In the genomic region with DNA sequence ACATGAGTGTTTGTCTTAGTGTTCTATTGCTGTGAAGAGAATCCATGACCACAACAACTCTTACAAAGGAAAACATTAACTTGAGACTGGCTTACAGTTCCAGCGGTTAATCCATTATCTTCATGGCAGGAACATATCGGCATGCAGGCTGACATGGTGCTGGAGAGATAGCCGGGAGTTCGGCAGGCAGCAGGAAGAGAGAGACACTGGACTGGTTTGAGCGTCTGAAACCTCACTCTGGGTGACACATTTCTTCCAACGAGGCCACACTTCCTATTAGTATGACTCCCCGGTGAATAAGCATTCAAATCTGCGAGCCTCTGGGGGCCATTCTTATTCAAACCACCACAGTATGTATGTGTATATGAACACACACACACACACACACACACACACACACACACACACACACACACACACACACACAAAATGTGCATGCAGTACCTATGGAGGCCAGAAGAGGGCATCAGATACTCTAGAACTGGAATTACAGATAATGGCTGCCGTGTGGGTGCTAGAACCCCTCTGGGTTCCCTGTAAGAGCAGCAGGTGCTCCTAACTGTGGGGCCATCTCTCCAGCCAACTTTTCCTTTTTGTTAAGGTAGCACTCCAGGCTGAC, we compare ENCODE assay signal across 8 mouse cellular contexts. TPM values are rescaled to one million over a fixed set of nuclear protein-coding genes. Genes with fewer than 3 reads are reported as not detected.
DNase-seq lines count a peak whose midpoint lies in the region; ATAC-seq and TF ChIP-seq lines count a peak whose summit lies in the region.

No protein-coding gene starts in this region.

- 0 out of 2 replicates have a peak, but pooled peaks cover 9% of the 10 kb centered on the region for H3K4me1 ChIP-seq in heart, postnatal 0 days (ENCODE audit: control insufficient read depth, insufficient read depth)
- H3K4me1 ChIP-seq in lung, postnatal 0 days (ENCODE audit: insufficient read depth, low read depth, low read length) = no peaks in the 10 kb centered on the region
- peaks cover 3% of the 10 kb centered on the region; the same call in 1 of the 2 replicates for H3K4me1 ChIP-seq in stomach, embryonic 16.5 days (ENCODE audit: control insufficient read depth, insufficient read depth, low read length)

- H3K36me3 ChIP-seq in heart, postnatal 0 days (replicated peaks; ENCODE audit: control insufficient read depth, insufficient read depth, low read length) = no peaks in the 10 kb centered on the region
- H3K36me3 ChIP-seq in lung, postnatal 0 days (ENCODE audit: insufficient read depth, low read length) = no peaks in the 10 kb centered on the region
- H3K36me3 ChIP-seq in stomach, embryonic 16.5 days (ENCODE audit: control insufficient read depth, insufficient read depth, low read length) = no peaks in the 10 kb centered on the region

- no peaks in the 10 kb centered on the region for H3K27me3 ChIP-seq in heart, postnatal 0 days (ENCODE audit: control insufficient read depth, insufficient read depth, low read length)
- no peaks in the 10 kb centered on the region for H3K27me3 ChIP-seq in lung, postnatal 0 days (replicated peaks; ENCODE audit: insufficient read depth, low read length)
- H3K27me3 ChIP-seq in stomach, embryonic 16.5 days (ENCODE audit: control insufficient read depth, insufficient read depth, low read length) = no peaks in the 10 kb centered on the region

- peak; percentile 21 for TF ChIP-seq CTCF in left cerebral cortex, adult 2 months (IDR thresholded peaks at IDR 0.05)
- TF ChIP-seq CTCF in heart, postnatal 0 days (IDR thresholded peaks at IDR 0.05; ENCODE audit: low read depth) = peak; percentile 58
- TF ChIP-seq CTCF in lung, postnatal 0 days (IDR thresholded peaks at IDR 0.05) = peak; percentile 84

- ATAC-seq in heart, postnatal 0 days (ENCODE audit: insufficient read depth, low read depth) = no peak
- ATAC-seq in lung, postnatal 0 days = peak; percentile 18; the same call in 1 of the 2 replicates
- ATAC-seq in stomach, embryonic 16.5 days (ENCODE audit: insufficient read depth, low FRiP score) = no peak

- H3K4me3 ChIP-seq in left cerebral cortex, adult 2 months = no peak overlapping the region
- no peak overlapping the region for H3K4me3 ChIP-seq in heart, postnatal 0 days (ENCODE audit: low read depth, low read length)
- no peak overlapping the region for H3K4me3 ChIP-seq in lung, postnatal 0 days (ENCODE audit: low read depth, low read length)
- H3K4me3 ChIP-seq in stomach, embryonic 16.5 days (replicated peaks; ENCODE audit: low read length) = no peak overlapping the region

- no peak overlapping the region for H3K4me2 ChIP-seq in heart, postnatal 0 days (ENCODE audit: low read depth, low read length)
- H3K4me2 ChIP-seq in lung, postnatal 0 days (replicated peaks; ENCODE audit: low read depth, low read length) = no peak overlapping the region
- H3K4me2 ChIP-seq in stomach, embryonic 16.5 days (ENCODE audit: low read depth, low read length) = no peak overlapping the region

- DNase-seq in left cerebral cortex, adult 2 months (ENCODE audit: extremely low spot score in 1 of 2, low spot score in 2 of 2) = no peak
- DNase-seq in left cerebral cortex, postnatal 10 days (ENCODE audit: extremely low spot score in 1 of 2, low spot score in 2 of 2) = no peak
- DNase-seq in ZHBTc4 (ENCODE audit: low read depth, low spot score) = peak; percentile 85
- DNase-seq in heart, postnatal 0 days (ENCODE audit: low spot score) = no peak
- peak; percentile 61 for DNase-seq in lung, postnatal 0 days (ENCODE audit: low spot score)
- DNase-seq in adrenal gland, adult 2 months = no peak
- DNase-seq in cerebellum, adult 18-20 months = no peak

- no peak for TF ChIP-seq EP300 in heart, postnatal 0 days (IDR thresholded peaks at IDR 0.05; ENCODE audit: low read depth)
- TF ChIP-seq EP300 in lung, postnatal 0 days (IDR thresholded peaks at IDR 0.05) = no peak

- WGBS in heart, postnatal 0 days = 28% methylated on average over 9 of the region's 9 CpGs
- 23% methylated on average over 9 of the region's 9 CpGs for WGBS in lung, postnatal 0 days
- 37% methylated on average over 9 of the region's 9 CpGs for WGBS in stomach, embryonic 16.5 days

- no peak overlapping the region for H3K27ac ChIP-seq in left cerebral cortex, adult 2 months
- H3K27ac ChIP-seq in heart, postnatal 0 days (ENCODE audit: low read depth) = no peak overlapping the region
- H3K27ac ChIP-seq in lung, postnatal 0 days (ENCODE audit: low read length) = peak overlapping the region; percentile 14; the same call in 1 of the 2 replicates
- H3K27ac ChIP-seq in stomach, embryonic 16.5 days (ENCODE audit: low read length) = peak overlapping the region; percentile 73; the same call in 1 of the 2 replicates

- intact Hi-C loops in left cerebral cortex, adult 2 months (cut with DNase I) = no loop called here
- intact Hi-C loops in left cerebral cortex, postnatal 10 days (cut with DNase I) = no loop called here

- H3K9me3 ChIP-seq in heart, postnatal 0 days (replicated peaks; ENCODE audit: control insufficient read depth, low read length) = no peaks in the 10 kb centered on the region
- no peaks in the 10 kb centered on the region for H3K9me3 ChIP-seq in lung, postnatal 0 days (ENCODE audit: low read length)
- H3K9me3 ChIP-seq in stomach, embryonic 16.5 days (replicated peaks; ENCODE audit: control insufficient read depth, low read length) = no peaks in the 10 kb centered on the region

- H3K9ac ChIP-seq in heart, postnatal 0 days (replicated peaks; ENCODE audit: low read depth, low read length) = no peak overlapping the region
- H3K9ac ChIP-seq in lung, postnatal 0 days (replicated peaks; ENCODE audit: low read depth) = no peak overlapping the region
- H3K9ac ChIP-seq in stomach, embryonic 16.5 days (ENCODE audit: low read length) = no peak overlapping the region

RNA-seq across cellular contexts. Expression of a gene that starts 6.4 kb away (rescaled TPM):
- 10 to 100 TPM; 24.4 to 30.8 TPM for total RNA-seq in left cerebral cortex, adult 2 months (2021)
- total RNA-seq in left cerebral cortex, postnatal 10 days (2021) = 10 to 100 TPM; 47.6 to 54.9 TPM
- 10.4 and 13.7 TPM in 2 replicates for total RNA-seq in heart, postnatal 0 days (2014; rRNA removed; ENCODE audit: low replicate concordance)
- 7.1 and 7.7 TPM in 2 replicates for polyA plus RNA-seq in heart, postnatal 0 days (2015; fragmentation: Nextera tagmentation; extraction: Ambion mirVana)
- 12.6 and 12.7 TPM in 2 replicates for polyA plus RNA-seq in lung, postnatal 0 days (2015; fragmentation: Nextera tagmentation; extraction: Ambion mirVana)
- polyA plus RNA-seq in stomach, embryonic 16.5 days (2015; fragmentation: Nextera tagmentation; extraction: Ambion mirVana) = 15.0 and 18.0 TPM in 2 replicates
- 10 to 100 TPM; 12.1 to 24.4 TPM for total RNA-seq in adrenal gland, adult 2 months (2021)
- 13.1 and 15.7 TPM in 2 replicates for polyA plus RNA-seq in adrenal gland, adult 2 months (2012; rRNA removed)

RNA-seq across cellular contexts. Expression of a gene that starts 42.0 kb away (rescaled TPM):
- total RNA-seq in left cerebral cortex, adult 2 months (2021) = 1 to 10 TPM in 1 of 2 experiments, under 1 TPM in 1; 0.65 to 1.6 TPM
- total RNA-seq in left cerebral cortex, postnatal 10 days (2021) = under 1 TPM; 0.36 to 0.54 TPM
- 0.15 TPM in 1 of 2 replicates, not detected in the other for total RNA-seq in heart, postnatal 0 days (2014; rRNA removed; ENCODE audit: low replicate concordance)
- 0.14 and 0.16 TPM in 2 replicates for polyA plus RNA-seq in heart, postnatal 0 days (2015; fragmentation: Nextera tagmentation; extraction: Ambion mirVana)
- polyA plus RNA-seq in lung, postnatal 0 days (2015; fragmentation: Nextera tagmentation; extraction: Ambion mirVana) = 0.90 and 1.5 TPM in 2 replicates
- polyA plus RNA-seq in stomach, embryonic 16.5 days (2015; fragmentation: Nextera tagmentation; extraction: Ambion mirVana) = 27.4 and 36.0 TPM in 2 replicates
- total RNA-seq in adrenal gland, adult 2 months (2021) = under 1 TPM in 1 of 2 experiments, not detected in 1; 0.28 TPM
- 0.15 and 3.2 TPM in 2 replicates for polyA plus RNA-seq in adrenal gland, adult 2 months (2012; rRNA removed)

RNA-seq across cellular contexts. Expression of a gene that starts 54.6 kb away (rescaled TPM):
- 1 to 10 TPM in 1 of 2 experiments, under 1 TPM in 1; 0.57 to 1.7 TPM for total RNA-seq in left cerebral cortex, adult 2 months (2021)
- total RNA-seq in left cerebral cortex, postnatal 10 days (2021) = 1 to 10 TPM in 1 of 2 experiments, under 1 TPM in 1; 0.81 to 1.3 TPM
- total RNA-seq in heart, postnatal 0 days (2014; rRNA removed; ENCODE audit: low replicate concordance) = not detected in 2 replicates
- 0.18 and 0.37 TPM in 2 replicates for polyA plus RNA-seq in heart, postnatal 0 days (2015; fragmentation: Nextera tagmentation; extraction: Ambion mirVana)
- polyA plus RNA-seq in lung, postnatal 0 days (2015; fragmentation: Nextera tagmentation; extraction: Ambion mirVana) = 0.83 and 0.85 TPM in 2 replicates
- polyA plus RNA-seq in stomach, embryonic 16.5 days (2015; fragmentation: Nextera tagmentation; extraction: Ambion mirVana) = 0.17 and 0.29 TPM in 2 replicates
- total RNA-seq in adrenal gland, adult 2 months (2021) = under 1 TPM; 0.32 to 0.41 TPM
- polyA plus RNA-seq in adrenal gland, adult 2 months (2012; rRNA removed) = 0.35 and 0.65 TPM in 2 replicates

RNA-seq across cellular contexts. Expression of a gene that starts 54.8 kb away (rescaled TPM):
- 10 to 100 TPM; 93.9 to 94.9 TPM for total RNA-seq in left cerebral cortex, adult 2 months (2021)
- total RNA-seq in left cerebral cortex, postnatal 10 days (2021) = 10 to 100 TPM; 90.9 to 96.8 TPM
- 21.6 and 28.7 TPM in 2 replicates for total RNA-seq in heart, postnatal 0 days (2014; rRNA removed; ENCODE audit: low replicate concordance)
- polyA plus RNA-seq in heart, postnatal 0 days (2015; fragmentation: Nextera tagmentation; extraction: Ambion mirVana) = 4.7 and 5.1 TPM in 2 replicates
- 9.7 and 12.0 TPM in 2 replicates for polyA plus RNA-seq in lung, postnatal 0 days (2015; fragmentation: Nextera tagmentation; extraction: Ambion mirVana)
- 4.7 and 4.8 TPM in 2 replicates for polyA plus RNA-seq in stomach, embryonic 16.5 days (2015; fragmentation: Nextera tagmentation; extraction: Ambion mirVana)
- total RNA-seq in adrenal gland, adult 2 months (2021) = 10 to 100 TPM; 16.0 to 24.6 TPM
- polyA plus RNA-seq in adrenal gland, adult 2 months (2012; rRNA removed) = 15.2 and 21.6 TPM in 2 replicates

Comparison
In these comparisons a context has a peak if more than half of its experiments do, and no peak if none do; other contexts are left out.
1. DNase-seq: peak in ZHBTc4 (single experiment) and lung, postnatal 0 days (single experiment); none in left cerebral cortex, adult 2 months (0 of 2), left cerebral cortex, postnatal 10 days (0 of 2), heart, postnatal 0 days (single experiment), adrenal gland, adult 2 months (single experiment) and cerebellum, adult 18-20 months (0 of 2).
2. H3K27ac ChIP-seq: peak in lung, postnatal 0 days (single experiment) and stomach, embryonic 16.5 days (single experiment); none in left cerebral cortex, adult 2 months (single experiment) and heart, postnatal 0 days (single experiment).
3. CTCF ChIP-seq: peak in every context shown above with its lines; median percentile 84 in lung, postnatal 0 days; 58 in heart, postnatal 0 days; 21 in left cerebral cortex, adult 2 months.